Mouse (Mus musculus) large intestine, adult 2 months (tissue): ENCODE measurements at regions not wholly inside any gene's neighbourhood (a gene's known extent, or its start where the extent isn't known, plus 50 kb on each side); places are given as distances from the start of the nearest gene placed in this dataset.

Source experiments
- DNase-seq: peaks from one replicate; pipeline ENCODE4 v3.0.0-alpha.2; 2012; ENCODE audit warnings: low read depth, low spot score
- WGBS: fragments of 180-500 bp; shearing (Covaris S2); methylation state at CpG from one replicate; pipeline ENCODE4 v1.1.7; 2018; 5-methylcytosine and 5-hydroxymethylcytosine counted together

GRCm38 (mm10) chr10:97312978-97313377 lies 166.4 kb upstream of the Dcn start:
- peak; percentile 91 for DNase-seq
- under 1% methylated on average over 17 of the region's 17 CpGs for WGBS

- 2% methylated on average over 13 of the region's 13 CpGs for WGBS
- DNase-seq, result peak; percentile 92
Observed at GRCm38 (mm10) chr10:97313407-97313901, 166.0 kb upstream of the Dcn start.

DNA sequence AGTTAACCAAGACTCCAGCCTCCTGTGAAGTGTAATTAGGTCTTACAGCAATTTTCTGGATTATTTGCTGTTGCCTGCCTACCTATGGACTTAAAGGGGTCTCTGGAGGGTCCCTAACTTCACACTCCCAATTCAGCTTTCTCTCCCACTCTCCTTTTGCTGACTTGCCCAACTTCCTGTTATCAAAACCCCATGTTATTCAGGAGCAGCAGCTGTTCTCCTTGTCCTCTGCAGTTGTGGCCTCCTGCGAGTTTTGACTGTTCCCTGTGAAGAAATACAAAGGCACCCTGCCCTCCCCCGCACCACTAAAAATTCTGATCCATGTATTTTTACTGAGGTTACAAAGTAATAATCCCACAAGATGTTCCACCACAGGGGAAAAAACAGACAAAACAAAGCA lies 146.8 kb upstream of the Dcn start:
- WGBS, result 80% methylated on average over 2 of the region's 2 CpGs
- no peak for DNase-seq

- DNase-seq, result no peak
Observed at GRCm38 (mm10) chr10:97334044-97334443, 145.4 kb upstream of the Dcn start.

- WGBS, result 71% methylated on average over 9 of the region's 9 CpGs
Observed at GRCm38 (mm10) chr10:97334606-97335150, 144.7 kb upstream of the Dcn start.

GRCm38 (mm10) chr10:97338033-97338692 lies 141.2 kb upstream of the Dcn start:
- no peak for DNase-seq
- WGBS, result 38% methylated on average over 6 of the region's 6 CpGs

More at GRCm38 (mm10) chr10:97334606-97335150, 144.7 kb upstream of the Dcn start:
- DNase-seq, result no peak

DNA sequence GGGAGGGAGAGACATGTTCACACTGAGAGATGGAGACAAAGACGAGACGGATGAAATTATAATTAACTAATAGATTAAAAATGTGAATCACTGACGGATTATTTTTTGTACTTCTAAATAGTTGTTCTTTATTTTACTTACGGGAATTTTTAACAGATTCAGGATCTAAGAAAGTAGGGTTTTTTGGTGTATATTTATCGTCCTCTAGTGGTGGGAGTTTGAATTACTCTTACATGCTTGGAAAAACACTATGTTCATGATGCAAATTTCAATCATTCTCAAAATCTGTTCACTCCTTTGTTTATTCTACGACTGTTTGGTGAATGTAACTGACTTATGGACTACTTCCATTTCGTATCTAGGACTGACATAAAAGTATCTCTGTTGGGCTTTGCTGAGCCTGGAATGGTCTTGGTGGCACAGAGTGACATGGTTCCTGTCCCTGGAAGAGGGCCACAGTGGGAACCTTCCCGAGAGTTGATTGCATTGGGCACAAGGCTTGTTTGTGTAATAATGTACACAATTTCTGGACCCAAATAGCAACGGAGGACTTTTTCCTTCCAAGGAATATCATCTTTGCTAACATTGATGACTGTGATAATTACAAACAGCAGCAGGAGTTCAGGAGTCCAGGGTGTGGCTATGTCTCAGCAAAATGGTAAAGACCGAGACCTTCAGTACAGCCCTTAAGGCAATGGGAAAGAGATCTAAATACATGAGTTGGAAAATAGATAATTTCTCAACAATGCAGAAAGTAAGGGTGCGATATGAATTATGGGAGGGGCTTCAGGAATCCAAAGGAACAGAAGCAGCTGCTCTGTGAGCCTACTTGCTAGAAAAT lies 139.3 kb upstream of the Dcn start:
- WGBS, result 26% methylated on average over 11 of the region's 11 CpGs
- peak; percentile 21 for DNase-seq

DNA sequence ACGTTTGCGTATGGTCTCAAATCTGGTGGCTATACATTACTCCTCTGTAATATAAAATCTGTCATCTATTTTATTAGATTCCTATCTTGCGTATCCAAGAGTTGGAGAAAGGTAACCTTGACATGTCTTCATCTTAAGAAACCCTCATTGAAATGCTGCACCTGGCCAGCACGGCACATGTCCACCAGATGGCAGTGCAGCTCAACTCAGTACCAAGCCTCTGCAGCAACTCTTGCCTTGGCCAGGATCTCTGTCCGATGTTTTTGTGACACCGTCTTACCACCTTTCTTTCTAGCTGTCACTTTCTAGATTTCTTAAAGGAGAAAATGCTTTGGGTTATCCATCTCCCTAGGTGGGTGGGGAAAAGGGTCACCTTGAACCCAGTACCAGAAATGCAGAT lies 134.1 kb upstream of the Dcn start:
- peak; percentile 37 for DNase-seq
- 29% methylated on average over 6 of the region's 6 CpGs for WGBS

- 85% methylated on average over 2 of the region's 2 CpGs for WGBS
- no peak for DNase-seq
Observed at GRCm38 (mm10) chr10:97346949-97347348, 132.5 kb upstream of the Dcn start.

DNA sequence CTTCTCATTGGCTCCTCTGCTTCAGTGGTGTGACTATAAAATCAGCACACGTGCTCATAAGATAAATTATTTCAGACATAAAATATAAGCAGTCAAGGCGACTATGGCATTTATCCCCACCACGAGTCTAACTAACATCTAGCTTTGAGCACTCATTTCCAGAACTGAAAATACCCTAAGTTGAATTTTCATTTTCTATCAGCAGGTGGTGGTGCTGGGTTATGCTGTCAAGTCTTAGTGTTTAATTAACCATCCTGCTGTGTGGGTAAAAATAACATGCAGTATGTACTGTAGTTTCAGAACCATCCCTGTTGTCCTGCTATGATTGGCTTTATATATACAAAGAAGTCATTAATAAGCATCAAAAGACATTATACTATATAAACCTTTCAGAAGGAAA lies 110.8 kb upstream of the Dcn start:
- 67% methylated on average over 3 of the region's 3 CpGs for WGBS
- no peak for DNase-seq

DNA sequence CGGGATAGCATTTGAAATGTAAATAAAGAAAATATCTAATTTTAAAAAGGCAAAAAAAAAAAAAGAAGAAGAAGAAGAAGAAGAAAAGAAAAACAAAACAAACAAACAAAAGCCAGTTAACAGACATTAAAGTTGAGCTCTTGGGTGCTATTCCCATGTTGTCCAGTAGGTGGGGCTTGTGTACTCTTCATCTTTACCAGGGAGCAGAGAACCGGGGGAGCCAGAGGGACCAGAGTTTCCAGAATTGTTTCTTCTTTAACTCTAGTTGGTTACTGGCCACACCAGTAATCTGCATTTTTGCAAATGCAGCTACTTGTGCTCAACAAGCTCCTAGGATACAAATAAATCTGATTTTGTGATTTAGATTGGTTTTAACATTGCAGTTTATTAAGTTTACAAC lies 103.6 kb upstream of the Dcn start:
- peak; percentile 39 for DNase-seq
- 13% methylated on average over 2 of the region's 2 CpGs for WGBS

DNA sequence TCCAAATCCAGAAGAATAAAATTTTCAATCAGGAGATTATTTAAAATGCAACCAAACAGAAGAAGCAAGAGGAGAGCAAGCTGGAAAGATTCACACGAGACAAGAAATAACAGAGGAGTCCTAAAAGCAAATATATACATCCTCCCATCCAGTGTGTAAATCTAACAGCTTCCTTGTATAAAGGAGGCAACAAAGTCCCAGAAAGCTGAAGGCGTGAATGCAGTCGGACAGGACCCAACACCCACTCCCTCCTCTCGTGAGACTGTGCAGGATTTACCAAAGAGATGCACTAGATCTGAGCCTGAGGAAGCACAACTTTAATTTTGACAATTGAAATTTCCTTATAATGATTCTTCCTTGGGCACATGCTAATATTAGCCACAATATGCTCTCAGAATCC lies 103.0 kb upstream of the Dcn start:
- 33% methylated on average over 4 of the region's 4 CpGs for WGBS
- no peak for DNase-seq

DNA sequence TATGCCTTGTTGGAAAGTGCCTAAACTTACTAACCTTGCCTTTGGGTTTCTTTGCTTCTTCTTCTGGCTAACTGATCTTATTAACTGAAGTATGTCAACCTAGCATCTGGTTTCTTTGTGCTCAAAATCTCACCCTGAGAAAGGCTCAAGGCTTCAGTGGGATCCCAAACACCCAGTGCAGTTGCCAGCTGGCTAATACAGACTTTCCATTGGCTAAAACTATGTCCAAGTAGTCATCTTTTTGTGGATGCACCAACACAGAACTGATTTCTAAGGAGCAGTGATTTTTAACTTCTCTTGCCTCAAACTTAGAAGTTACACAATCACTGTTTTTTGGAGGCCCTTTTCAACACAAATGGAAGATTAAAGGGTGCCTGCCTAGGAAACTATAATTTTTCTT lies 97.8 kb upstream of the Dcn start:
- no peak for DNase-seq

DNA sequence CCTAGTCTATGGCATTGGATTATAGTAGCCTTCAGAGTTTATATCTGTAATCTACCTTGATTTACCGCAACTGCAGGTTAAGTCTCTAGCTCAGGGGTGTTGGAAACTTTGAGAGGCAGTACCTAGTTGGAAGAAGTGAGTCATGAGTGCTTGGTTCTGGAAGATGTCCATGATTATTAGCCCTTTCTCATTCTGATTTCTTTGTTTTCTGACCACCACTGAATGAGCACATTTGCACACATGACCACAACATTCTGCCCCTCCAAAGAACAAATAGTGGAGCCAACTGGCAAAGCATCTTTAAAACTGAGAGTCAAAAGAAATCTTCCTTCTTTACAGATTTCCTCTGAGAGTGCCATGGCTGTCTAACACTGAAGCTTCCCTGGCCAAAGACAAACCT lies 95.5 kb upstream of the Dcn start:
- DNase-seq, result no peak
- WGBS, result 98% methylated on average over 1 of the region's 1 CpGs

GRCm38 (mm10) chr10:97387196-97387876 lies 92.1 kb upstream of the Dcn start:
- 40% methylated on average over 3 of the region's 3 CpGs for WGBS
- DNase-seq, result no peak

DNA sequence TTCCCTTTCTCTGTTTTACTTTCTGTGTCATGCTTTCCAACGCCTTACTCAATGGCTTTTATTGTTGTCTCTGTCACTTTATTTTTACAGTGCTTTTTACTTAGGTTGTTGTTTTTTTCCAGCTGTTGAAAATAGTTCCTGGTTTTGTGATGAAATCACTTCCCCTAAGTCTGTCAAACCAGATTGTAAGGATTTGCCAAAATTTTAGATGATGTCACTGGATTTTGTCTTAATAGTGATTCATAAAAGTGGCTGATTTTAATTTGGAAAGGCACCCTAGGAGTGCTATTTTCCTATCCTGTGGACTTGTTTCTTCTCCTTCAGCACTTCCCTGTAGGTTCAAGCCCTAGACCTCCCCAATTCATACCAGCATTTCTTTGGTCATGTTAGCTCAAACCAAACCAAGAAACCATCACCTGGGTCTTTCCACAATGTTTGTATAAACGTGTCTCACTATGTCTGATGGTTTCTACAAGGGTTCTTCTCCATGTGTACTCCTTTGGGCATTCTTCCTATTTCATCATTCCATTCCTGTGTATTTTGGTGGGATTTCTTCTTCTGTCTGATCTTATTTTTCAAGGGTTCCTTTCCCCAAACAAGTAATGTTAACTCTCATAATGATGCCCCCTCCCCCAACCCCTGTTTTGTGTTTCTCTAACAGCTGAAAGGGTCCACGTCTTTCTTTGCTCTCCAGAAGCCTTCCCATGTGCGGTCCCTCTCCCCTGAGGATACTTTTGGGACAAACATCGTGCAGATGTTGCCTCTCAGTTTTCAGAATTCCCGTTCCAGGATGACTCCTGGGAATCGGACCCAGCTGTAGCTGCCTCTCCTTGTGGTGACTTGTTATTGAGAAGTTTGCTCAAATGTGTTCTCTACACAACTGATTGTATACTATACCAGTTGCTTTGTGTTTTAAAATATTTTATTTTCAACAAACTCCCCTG lies 89.5 kb upstream of the Dcn start:
- DNase-seq, result no peak
- 68% methylated on average over 7 of the region's 7 CpGs for WGBS

DNA sequence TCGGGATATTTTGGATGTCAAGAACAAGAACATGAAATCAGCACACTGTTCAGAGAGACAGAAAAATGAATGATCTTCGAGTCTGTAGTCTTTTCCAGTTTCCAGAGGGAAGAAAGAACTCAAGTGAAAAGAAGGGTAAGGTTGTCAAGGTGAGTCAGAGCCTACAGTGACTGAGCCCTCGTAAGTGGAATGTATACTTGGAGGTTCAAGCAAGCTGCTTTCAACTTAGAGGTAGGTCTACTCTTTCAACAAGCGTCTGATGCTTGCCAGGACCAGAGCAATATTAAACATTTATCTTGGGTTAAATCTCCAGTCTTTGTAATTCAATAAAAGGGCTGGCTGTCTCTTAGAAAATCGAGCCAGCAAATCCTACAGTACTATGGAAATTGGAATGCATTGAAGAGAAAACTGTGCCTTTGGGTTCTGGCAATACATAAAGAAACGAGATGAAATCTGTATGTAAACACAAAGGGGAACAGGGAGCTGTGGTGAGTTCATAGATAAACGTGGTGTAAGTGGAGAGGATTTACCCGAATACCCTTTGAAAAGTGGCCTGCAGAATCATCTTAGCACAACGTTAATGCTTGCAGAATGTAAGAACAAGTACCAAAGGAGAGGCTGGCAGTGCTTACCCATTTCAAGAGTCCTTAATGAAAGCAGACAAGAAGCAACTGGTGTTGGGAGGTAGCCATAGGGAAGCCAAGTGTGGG lies 82.2 kb upstream of the Dcn start:
- DNase-seq, result no peak
- 43% methylated on average over 9 of the region's 9 CpGs for WGBS

GRCm38 (mm10) chr10:97397896-97398295 lies 81.5 kb upstream of the Dcn start:
- 59% methylated on average over 2 of the region's 2 CpGs for WGBS
- DNase-seq, result no peak

DNA sequence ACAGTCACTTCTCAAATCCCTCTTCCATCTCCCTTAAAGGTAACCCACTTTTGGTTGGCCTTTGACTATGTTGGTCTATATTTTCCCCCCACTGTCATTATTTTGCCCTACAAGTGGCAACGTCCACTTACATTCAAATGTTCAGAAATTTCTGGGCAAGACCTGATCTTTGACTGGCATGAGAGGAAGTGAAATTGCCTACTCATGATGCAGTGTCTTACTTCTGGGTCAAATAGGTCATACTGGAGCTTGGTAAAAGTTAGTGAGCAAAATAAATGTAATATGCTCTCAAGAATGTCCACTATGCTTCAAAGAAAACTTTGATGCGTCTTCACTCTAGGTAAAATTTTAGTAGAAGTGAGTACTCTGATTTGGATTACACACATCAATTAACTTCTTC lies 76.9 kb upstream of the Dcn start:
- DNase-seq, result no peak
- WGBS, result 76% methylated on average over 2 of the region's 2 CpGs
